Mouse (Mus musculus) adrenal gland, adult 8-10 months (tissue): ENCODE measurements at regions not wholly inside any gene's neighbourhood (a gene's known extent, or its start where the extent isn't known, plus 50 kb on each side); places are given as distances from the start of the nearest gene placed in this dataset.

Experiments
- DNase-seq: peaks from one replicate; pipeline ENCODE4 v3.0.0; 2022

DNA sequence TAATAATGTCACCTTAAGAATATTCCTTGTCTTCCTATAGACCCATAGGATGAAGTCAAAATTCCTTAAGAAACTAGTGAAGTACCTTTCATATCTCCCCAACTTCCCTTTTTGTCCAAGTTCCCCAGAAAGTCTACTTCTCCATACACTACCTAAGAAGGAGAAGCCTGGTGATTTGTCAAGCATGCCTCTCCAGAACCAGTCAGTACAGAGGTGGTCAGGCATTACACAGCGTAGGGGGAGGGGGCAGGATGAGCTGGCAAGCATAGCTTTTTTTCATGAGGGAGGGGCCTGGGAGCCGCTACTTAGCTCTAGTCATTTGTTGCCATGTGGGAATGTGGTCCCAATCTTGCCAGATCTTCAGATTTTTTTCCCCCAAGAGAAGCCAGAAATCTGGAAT, 54.0 kb upstream of the Satb2 start:
- DNase-seq, result no peak

DNA sequence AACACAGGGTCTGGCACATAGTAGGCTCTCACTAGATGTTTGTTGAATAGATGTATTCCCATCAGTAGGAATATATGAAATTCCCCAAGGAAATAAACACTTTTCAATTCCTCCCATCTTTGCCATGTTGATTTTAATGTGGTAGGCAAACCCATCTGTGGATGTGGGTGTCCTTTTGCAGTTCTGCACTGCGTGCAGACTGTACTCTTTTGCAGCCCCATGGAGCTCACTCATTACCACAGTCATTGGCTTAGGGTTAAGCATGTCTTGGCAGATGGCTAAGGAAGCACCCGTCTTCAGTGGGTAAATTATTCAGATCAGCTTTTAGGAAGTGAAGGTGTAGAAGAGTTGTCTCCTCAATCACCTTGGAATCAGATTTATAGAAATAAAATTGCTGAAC, 54.8 kb upstream of the Satb2 start:
- DNase-seq, result no peak

DNA sequence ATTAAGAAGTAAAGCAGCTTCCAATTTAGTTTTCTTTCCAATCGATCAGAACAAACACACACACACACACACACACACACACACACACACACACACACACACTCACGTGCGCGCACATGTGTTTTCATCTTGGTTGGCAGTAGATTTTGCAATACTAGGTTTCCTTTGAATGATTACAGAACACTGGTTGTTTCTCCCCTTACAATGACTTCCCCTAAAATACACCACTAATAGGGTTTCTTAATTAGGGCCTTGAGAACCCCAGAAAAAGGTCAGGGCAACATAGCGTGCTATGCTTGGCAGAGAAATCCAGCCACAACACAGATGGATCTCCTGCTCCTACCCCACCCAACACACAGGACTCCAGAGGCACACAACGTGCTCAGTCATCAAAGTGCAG, 56.0 kb upstream of the Satb2 start:
- no peak for DNase-seq

- no peak for DNase-seq
Observed at GRCm38 (mm10) chr1:57036382-57036781, 57.9 kb upstream of the Satb2 start.

DNA sequence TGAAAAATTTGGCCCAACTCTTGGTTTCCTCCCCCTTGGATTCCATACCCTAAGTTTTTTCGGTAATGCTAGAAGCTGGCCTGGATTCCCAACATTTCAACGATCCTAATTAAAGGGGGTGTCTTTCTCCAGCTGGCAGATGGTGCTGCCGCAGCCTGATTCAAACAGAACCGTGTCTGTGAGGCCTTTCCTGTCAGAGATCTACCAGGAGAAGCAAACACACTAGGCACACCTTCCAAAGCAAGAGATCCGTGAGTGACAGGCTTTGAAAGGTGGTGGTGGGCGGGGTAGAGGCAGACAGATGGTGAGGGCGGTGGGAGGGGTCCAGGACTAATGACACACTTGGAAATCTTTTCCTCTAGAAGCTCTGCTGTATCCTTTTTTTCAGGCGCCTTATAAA, 61.8 kb upstream of the Satb2 start:
- no peak for DNase-seq

GRCm38 (mm10) chr1:57041578-57041977, 63.1 kb upstream of the Satb2 start:
- no peak for DNase-seq

- no peak for DNase-seq
Observed at GRCm38 (mm10) chr1:57053836-57054235, 75.4 kb upstream of the Satb2 start.

DNA sequence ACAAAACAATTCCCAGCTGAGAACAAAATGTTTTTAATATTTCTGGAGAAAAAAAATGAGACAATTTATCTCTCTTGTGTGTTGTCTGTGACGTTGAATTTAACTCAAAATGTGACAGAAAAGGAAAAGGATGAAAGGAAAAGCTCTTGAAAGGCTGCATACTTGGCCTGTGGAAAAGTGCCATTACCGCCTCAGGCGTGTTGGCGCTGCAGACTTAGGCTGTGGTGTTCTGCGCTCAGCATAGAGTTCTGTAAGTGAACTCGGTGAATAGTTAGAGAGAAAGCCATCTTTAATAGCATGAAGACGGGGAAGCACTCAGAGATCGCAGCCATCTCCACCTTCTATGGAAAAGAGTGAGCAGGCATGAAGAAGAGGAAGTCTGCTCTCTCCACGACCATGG, 77.5 kb upstream of the Satb2 start:
- no peak for DNase-seq

DNA sequence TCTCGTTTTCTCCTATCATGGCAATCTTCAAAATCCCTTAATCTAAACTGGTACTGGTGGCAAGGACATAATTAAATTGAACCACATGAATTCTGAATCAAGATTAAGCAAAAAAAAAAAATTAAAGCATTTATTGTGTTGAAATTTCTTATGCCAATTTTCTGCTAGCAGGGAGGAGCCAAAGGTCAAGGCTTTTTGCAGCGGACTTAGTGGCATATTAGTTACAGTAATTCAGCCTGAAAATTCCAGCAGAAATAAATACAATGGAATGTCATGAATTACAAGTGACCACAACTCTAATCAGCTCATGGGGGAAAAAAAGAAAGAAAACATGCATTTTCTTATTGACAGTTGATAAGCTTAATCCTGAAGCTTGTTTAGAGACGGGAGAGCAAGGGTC, 80.8 kb upstream of the Satb2 start:
- DNase-seq, result no peak

- DNase-seq, result no peak
Observed at GRCm38 (mm10) chr1:57075221-57075620, 96.8 kb upstream of the Satb2 start.

DNA sequence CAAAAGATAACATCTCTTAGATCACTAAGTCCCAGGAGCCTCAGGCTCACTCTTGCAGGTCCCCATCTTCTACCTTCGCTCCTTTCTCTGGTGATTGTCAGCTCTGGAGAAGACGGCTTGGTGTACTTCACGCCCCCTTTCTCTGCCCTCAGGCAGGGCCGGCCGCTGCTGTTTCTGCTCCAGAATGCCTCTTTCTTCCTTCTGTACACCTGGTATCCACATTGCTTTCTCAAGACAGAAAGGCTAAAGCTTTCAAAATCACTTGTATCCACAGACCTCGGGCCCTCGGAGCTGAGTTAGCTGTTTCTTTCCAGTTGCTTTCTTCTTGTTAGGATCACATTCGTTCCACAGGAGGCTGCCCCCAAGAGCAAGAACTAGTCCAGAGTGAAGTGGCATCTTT, 98.2 kb upstream of the Satb2 start:
- no peak for DNase-seq

DNA sequence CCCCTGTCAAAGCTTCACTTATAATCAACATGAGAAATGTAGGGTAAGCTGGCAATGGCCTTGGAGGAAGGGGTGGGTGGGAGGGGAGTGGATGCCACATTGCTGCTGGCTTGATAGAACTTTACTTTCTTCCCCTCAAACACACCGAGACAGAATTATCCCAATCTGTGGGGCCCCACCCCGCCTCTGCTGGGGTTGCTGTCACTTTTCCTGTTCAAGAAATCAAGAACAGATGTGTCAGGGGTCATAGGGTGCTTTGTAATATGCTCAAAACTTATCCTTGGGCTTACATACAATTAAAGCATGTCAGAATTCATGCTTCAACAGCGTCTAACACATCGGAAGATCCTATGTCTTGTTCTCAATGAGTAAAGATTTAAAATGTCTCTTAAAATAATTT, 101.9 kb upstream of the Satb2 start:
- no peak for DNase-seq

DNA sequence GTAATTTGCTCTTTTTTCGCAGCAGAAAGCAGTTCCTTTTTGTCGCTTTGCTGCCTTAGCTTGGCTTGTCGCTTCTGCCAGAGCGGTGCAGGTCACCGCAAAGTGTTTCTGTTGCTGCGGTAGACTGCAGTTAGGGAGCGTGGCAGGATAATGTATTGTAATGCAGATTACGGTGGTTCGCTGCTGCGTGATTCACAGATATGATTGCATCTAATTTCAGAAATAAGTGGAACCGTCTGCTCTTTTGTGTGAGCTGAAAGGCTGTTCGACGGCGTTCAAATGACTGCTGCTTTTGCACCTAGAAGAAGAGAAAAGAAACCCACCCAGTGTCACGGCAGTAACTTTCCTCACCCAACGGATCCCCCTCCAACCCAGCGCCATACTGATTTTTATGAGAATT, 104.7 kb upstream of the Satb2 start:
- DNase-seq, result no peak

DNA sequence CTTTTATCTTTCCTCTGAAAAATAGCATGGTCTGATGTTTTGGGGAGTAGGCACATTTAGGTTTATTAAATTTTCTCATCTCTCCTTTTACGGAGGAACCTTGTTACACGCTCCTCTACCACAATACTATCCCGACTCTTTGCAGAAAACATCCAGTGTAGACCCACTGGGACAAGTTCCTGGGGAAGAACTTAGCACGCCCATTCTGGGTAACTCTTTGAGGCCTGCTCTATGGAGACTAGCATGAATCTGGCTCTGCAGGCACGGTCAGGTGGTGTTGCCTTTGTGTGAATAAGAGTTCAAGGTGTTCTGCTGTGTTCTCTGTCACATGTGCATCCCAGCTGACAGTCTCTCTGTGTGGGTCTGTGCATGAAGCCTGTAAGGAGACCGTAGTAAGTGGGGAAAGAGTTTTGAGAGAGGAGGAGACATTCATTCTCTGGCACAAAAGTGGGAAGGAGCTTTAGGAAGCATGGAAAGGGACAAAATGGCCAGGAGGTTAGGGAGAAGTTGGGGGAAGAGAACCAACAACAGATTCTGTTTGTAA, 105.2 kb upstream of the Satb2 start:
- DNase-seq, result no peak

- DNase-seq, result no peak
Observed at GRCm38 (mm10) chr1:57095361-57096247, 117.2 kb upstream of the Satb2 start.

GRCm38 (mm10) chr1:57096248-57096600, 117.8 kb upstream of the Satb2 start:
- no peak for DNase-seq

GRCm38 (mm10) chr1:57096740-57097139, 118.3 kb upstream of the Satb2 start:
- DNase-seq, result no peak

- no peak for DNase-seq
Observed at GRCm38 (mm10) chr1:57100614-57101013, 122.2 kb upstream of the Satb2 start.

DNA sequence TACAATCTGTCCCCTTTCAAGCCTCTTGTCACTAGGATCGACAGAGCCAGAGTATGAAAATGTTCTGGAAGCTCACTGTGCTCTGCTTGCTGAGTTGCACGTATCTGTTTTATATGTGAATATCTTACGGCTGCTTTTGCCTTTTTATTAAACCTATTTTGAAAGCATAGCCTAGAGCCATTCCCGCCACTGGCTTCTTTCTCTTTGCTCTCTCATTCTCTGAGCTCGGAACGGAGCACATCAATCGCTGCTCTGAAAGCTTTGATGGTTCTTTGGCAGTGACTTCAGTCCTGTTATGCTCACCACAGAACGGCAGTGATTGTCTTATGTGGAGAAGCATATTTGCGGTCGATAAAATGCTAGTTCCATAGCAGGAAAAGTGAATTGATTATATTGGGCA, 128.9 kb upstream of the Satb2 start:
- no peak for DNase-seq

- no peak for DNase-seq
Observed at GRCm38 (mm10) chr1:57120678-57121077, 142.2 kb upstream of the Satb2 start.

- no peak for DNase-seq
Observed at GRCm38 (mm10) chr1:57144181-57144580, 165.7 kb upstream of the Satb2 start.

- DNase-seq, result no peak
Observed at GRCm38 (mm10) chr1:57155869-57156268, 177.4 kb upstream of the Satb2 start.

DNA sequence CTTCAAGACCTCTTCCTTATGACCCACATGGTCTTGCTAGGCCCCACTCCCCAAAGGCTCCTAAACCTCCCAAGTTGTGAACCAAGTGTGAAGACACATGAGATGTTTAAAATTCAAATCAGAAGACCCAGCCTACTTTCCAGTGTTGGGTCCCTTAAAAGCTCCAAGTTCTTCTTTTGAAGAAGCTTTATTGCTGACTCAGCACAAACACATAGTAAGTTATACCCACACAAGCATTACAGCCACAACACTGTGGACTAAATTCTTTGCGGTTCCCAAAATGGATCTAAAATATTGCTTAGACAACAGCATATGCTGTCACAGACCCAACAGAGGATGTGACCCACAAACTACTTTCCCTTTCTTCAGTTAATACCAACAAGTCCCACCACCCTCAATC, 186.0 kb upstream of the Satb2 start:
- no peak for DNase-seq

GRCm38 (mm10) chr1:57174289-57174890, 195.9 kb upstream of the Satb2 start:
- DNase-seq, result peak; percentile 2
